Mouse (Mus musculus): Measurements from ENCODE around the gene Gm428. TPM values are rescaled to one million over a fixed set of nuclear protein-coding genes. Genes with fewer than 3 reads are reported as not detected.
"Not testable (repeated sequence)": the region's sequence is repeated elsewhere in the genome, so short reads cannot be mapped to it uniquely, and the experiment has no call there.

The Gm428 gene
- not detected in 2 replicates for polyA plus RNA-seq (2016; fragmentation: Nextera tagmentation; extraction: Ambion mirVana)

- H3K4me1 ChIP-seq; H3K36me3 ChIP-seq; H3K27ac ChIP-seq; H3K4me2 ChIP-seq (replicated peaks); H3K4me3 ChIP-seq; H3K9me3 ChIP-seq; H3K27me3 ChIP-seq; ATAC-seq (ENCODE audit: insufficient number of reproducible peaks, insufficient read depth, low FRiP score, low TSS enrichment); H3K9ac ChIP-seq: not testable (repeated sequence)
- WGBS: 96% methylated on average over 2 of the region's 4 CpGs
Measured at GRCm38 (mm10) chr4:73683216-73683615, at the start of gene Gm428. Gm428 (plus strand) TSS chr4:73683516.

DNA sequence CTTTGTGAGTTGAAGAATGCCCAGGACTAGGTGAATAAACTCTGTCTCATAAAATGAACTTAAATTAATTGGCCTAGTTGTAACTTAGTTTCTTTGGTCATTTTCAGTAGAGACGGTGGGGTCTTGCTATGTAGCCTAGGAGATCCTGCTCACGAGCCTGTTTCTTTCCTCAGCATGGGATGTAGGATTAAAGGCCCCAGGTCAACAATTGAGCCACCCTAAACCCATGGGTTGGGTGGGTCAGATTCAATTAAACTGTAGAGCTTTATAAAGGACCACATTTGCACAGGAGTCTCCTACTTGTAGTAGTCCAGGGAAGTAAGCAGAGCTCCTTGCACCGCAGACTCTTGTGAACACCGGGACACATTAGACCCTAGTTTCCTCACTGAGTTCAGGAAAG is 45.5 kb upstream of the Gm428 start, which contains the start of gene Gm11236:
Gene Gm11236 (plus strand): TSS at position 301 of the 400 bp plus-strand sequence.
- not testable (repeated sequence) for ATAC-seq (ENCODE audit: insufficient number of reproducible peaks, insufficient read depth, low FRiP score, low TSS enrichment); H3K4me2 ChIP-seq (replicated peaks); H3K9me3 ChIP-seq; H3K9ac ChIP-seq; H3K27ac ChIP-seq; H3K4me1 ChIP-seq; H3K27me3 ChIP-seq; H3K36me3 ChIP-seq; H3K4me3 ChIP-seq
- no CpG with 5 or more reads among the region's 4 CpGs for WGBS

DNA sequence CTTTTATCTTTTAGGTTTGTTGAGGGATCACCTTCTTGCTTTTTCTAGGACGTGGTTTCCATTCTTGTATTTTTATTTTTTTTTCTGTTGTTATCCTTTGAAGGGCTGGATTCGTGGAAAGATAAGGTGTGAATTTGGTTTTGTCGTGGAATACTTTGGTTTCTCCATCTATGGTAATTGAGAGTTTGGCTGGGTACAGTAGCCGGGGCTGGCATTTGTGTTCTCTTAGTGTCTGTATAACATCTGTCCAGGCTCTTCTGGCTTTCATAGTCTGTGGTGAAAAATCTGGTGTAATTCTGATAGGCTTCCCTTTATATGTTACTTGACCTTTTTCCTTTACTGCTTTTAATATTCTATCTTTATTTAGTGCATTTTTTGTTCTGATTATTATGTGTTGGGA is 21.5 kb upstream of the Gm428 start:
- H3K27me3 ChIP-seq; ATAC-seq (ENCODE audit: insufficient number of reproducible peaks, insufficient read depth, low FRiP score, low TSS enrichment); H3K27ac ChIP-seq; H3K9me3 ChIP-seq; H3K4me1 ChIP-seq; H3K4me3 ChIP-seq; H3K9ac ChIP-seq; H3K36me3 ChIP-seq; H3K4me2 ChIP-seq (replicated peaks): not testable (repeated sequence)
- 81% methylated on average over 4 of the region's 4 CpGs for WGBS

- not testable (repeated sequence) for H3K36me3 ChIP-seq; H3K4me3 ChIP-seq; H3K27ac ChIP-seq; H3K4me2 ChIP-seq (replicated peaks); H3K27me3 ChIP-seq; ATAC-seq (ENCODE audit: insufficient number of reproducible peaks, insufficient read depth, low FRiP score, low TSS enrichment); H3K4me1 ChIP-seq; H3K9me3 ChIP-seq; H3K9ac ChIP-seq
- WGBS: no CpG with 5 or more reads among the region's 4 CpGs
Measured at GRCm38 (mm10) chr4:73668054-73668453, 15.3 kb upstream of the Gm428 start, which contains the start of gene Gm11239. Gm11239 (plus strand) TSS chr4:73668354.

DNA sequence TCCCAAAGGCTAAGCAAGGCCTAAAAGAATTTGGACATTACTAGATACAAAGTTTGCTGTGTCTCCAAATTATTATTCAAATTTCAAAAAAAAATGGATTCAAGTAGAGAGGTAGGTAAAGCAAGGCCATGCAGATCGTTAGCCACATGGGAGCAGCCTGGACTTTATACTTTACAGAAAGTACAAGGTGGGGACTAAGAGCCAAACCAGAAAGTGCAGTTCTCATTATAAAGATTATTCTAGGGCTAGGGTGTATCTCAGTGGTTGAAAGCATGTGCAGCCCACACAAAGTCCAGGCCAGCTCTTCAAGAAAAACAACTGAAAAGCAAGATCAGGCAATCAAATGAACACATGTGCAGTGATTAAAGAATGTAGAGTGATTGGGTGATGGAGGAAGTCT is 35.4 kb downstream of the Gm428 start:
- no peaks in the 10 kb centered on the region for H3K36me3 ChIP-seq
- no peaks in the 10 kb centered on the region for H3K4me1 ChIP-seq
- ATAC-seq (ENCODE audit: insufficient number of reproducible peaks, insufficient read depth, low FRiP score, low TSS enrichment): no peak

GRCm38 (mm10) chr4:73719819-73720218 is 36.5 kb downstream of the Gm428 start:
- H3K27ac ChIP-seq: no peak overlapping the region
- no peaks in the 10 kb centered on the region for H3K4me1 ChIP-seq
- no peak for ATAC-seq (ENCODE audit: insufficient number of reproducible peaks, insufficient read depth, low FRiP score, low TSS enrichment)
- no peaks in the 10 kb centered on the region for H3K36me3 ChIP-seq
- H3K4me3 ChIP-seq: no peak overlapping the region
- no peak overlapping the region for H3K9ac ChIP-seq
- no peak overlapping the region for H3K4me2 ChIP-seq (replicated peaks)
- H3K9me3 ChIP-seq: no peaks in the 10 kb centered on the region
- H3K27me3 ChIP-seq: no peaks in the 10 kb centered on the region

More for the DNA sequence above, 35.4 kb downstream of the Gm428 start:
- Histone ChIP-seq H3K27ac (no peak overlapping the region), H3K9ac (no peak overlapping the region), H3K4me3 (no peak overlapping the region), H3K4me2 (replicated peaks) (no peak overlapping the region), H3K27me3 (no peaks in the 10 kb centered on the region), H3K9me3 (no peaks in the 10 kb centered on the region)
- 90% methylated on average over 1 of the region's 1 CpGs for WGBS

Other genes with a start within 250 kb of the Gm428 start
- not detected in 2 replicates for gene Gm11238, start 75.6 kb upstream of the Gm428 start, polyA plus RNA-seq (2016; fragmentation: Nextera tagmentation; extraction: Ambion mirVana)
- not detected in 2 replicates for gene Gm11237, start 60.5 kb upstream of the Gm428 start, polyA plus RNA-seq (2016; fragmentation: Nextera tagmentation; extraction: Ambion mirVana)
- gene Gm11236, start 45.4 kb upstream of the Gm428 start, polyA plus RNA-seq (2016; fragmentation: Nextera tagmentation; extraction: Ambion mirVana): not detected in 2 replicates
- not detected in 2 replicates for gene Gm11239, start 15.2 kb upstream of the Gm428 start, polyA plus RNA-seq (2016; fragmentation: Nextera tagmentation; extraction: Ambion mirVana)
- 2.4 and 3.6 TPM in 2 replicates for gene Rasef, start 107.5 kb downstream of the Gm428 start, polyA plus RNA-seq (2016; fragmentation: Nextera tagmentation; extraction: Ambion mirVana)
- not detected in 2 replicates for gene Gm11758, start 192.8 kb downstream of the Gm428 start, polyA plus RNA-seq (2016; fragmentation: Nextera tagmentation; extraction: Ambion mirVana)
- gene Gm11757, start 207.6 kb downstream of the Gm428 start, polyA plus RNA-seq (2016; fragmentation: Nextera tagmentation; extraction: Ambion mirVana): not detected in 2 replicates
- gene Gm13871, start 222.4 kb downstream of the Gm428 start, polyA plus RNA-seq (2016; fragmentation: Nextera tagmentation; extraction: Ambion mirVana): not detected in 2 replicates
- 0.20 and 0.22 TPM in 2 replicates for gene Gm11756, start 237.2 kb downstream of the Gm428 start, polyA plus RNA-seq (2016; fragmentation: Nextera tagmentation; extraction: Ambion mirVana)

All from embryonic facial prominence, embryonic 12.5 days (tissue).